Mouse (Mus musculus) embryonic facial prominence, embryonic 14.5 days (tissue): ENCODE measurements around the gene Slc33a1. TPM values are rescaled to one million over a fixed set of nuclear protein-coding genes. Genes with fewer than 3 reads are reported as not detected.

ENCODE experiments used
- ATAC-seq: fragments of 200-750 bp; cut with Nextera tagmentation; 2 replicates; pipeline ENCODE4 v1.8.0; 2017; ENCODE audit warnings: low read depth, moderate number of reproducible peaks, moderate TSS enrichment
- DNase-seq: peaks from one replicate; pipeline ENCODE4 v3.0.0-alpha.2; 2015; ENCODE audit warnings: low spot score
- H3K27ac ChIP-seq: fragments of 300-500 bp; sonication (generic); replicated peaks from 2 replicates; pipeline ENCODE4 v1.5.1; 2014; ENCODE audit warnings: low read depth, mild to moderate bottlenecking, low read length, moderate library complexity
- H3K27me3 ChIP-seq: fragments of 300-500 bp; sonication (generic); replicated peaks from 2 replicates; pipeline ENCODE4 v1.6.1; 2014; ENCODE audit warnings: low read length; ENCODE audit not compliant: control insufficient read depth, insufficient read depth
- H3K36me3 ChIP-seq: fragments of 300-500 bp; sonication (generic); 2 replicates; pipeline ENCODE4 v1.6.1; 2014; ENCODE audit warnings: low read length, mixed read lengths; ENCODE audit not compliant: control insufficient read depth, insufficient read depth
- H3K4me1 ChIP-seq: fragments of 300-500 bp; sonication (generic); 2 replicates; pipeline ENCODE4 v1.6.1; 2014; ENCODE audit warnings: antibody characterized with exemption, low read length; ENCODE audit not compliant: control insufficient read depth, insufficient read depth
- H3K4me2 ChIP-seq: fragments of 300-500 bp; sonication (generic); 2 replicates; pipeline ENCODE4 v1.6.1; 2014; ENCODE audit warnings: low read depth, mild to moderate bottlenecking, low read length, moderate library complexity, mixed read lengths
- H3K4me3 ChIP-seq: fragments of 300-500 bp; sonication (generic); 2 replicates; pipeline ENCODE4 v1.5.1; 2014; ENCODE audit warnings: low read depth, mild to moderate bottlenecking, low read length
- H3K9ac ChIP-seq: fragments of 300-500 bp; sonication (generic); 2 replicates; pipeline ENCODE4 v1.6.1; 2014; ENCODE audit warnings: low read depth, mild to moderate bottlenecking, low read length, moderate library complexity, mixed read lengths
- H3K9me3 ChIP-seq: fragments of 300-500 bp; sonication (generic); 2 replicates; pipeline ENCODE4 v1.6.1; 2016; ENCODE audit warnings: low read length; ENCODE audit not compliant: control insufficient read depth
- WGBS: fragments of 180-500 bp; shearing (Covaris S2); extraction: QIAGEN DNeasy Blood & Tissue Kit; methylation state at CpG from one replicate; pipeline ENCODE4 v1.1.7; 2014; 5-methylcytosine and 5-hydroxymethylcytosine counted together
- polyA plus RNA-seq: library from polyadenylated mRNA; unstranded; fragments of >200 nt; fragmentation: Nextera tagmentation; extraction: Ambion mirVana; gene quantifications from 2 replicates; pipeline ENCODE4 v1.2.1, GENCODE M21; 2014

The Slc33a1 gene
- polyA plus RNA-seq, 1 experiment from 2014 or later, result 15.1 TPM

DNA sequence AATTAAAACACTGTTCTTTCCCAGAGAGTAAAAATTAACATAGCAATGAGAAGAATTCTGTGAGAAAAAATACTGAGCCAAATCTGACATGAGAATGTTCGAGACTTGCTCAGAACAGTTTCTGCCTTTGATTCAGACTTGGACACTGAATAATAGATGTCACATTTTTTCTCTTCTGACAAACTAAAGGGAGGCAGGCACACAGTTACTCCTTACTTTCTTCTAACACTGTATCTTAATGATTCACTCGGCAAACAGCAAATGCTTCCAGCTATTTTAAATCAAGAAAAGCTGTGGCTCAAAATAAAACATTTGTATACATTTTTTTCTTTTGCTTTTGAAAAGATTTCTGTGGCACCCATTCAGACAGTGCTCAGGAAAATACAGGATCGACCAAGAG lies 72.4 kb downstream of the Slc33a1 start:
- H3K27ac ChIP-seq, result no peak overlapping the region
- H3K9ac ChIP-seq, result no peak overlapping the region
- no peak overlapping the region for H3K4me3 ChIP-seq
- H3K4me1 ChIP-seq, result no peaks in the 10 kb centered on the region; the same call in 1 of the 2 replicates
- H3K9me3 ChIP-seq, result no peaks in the 10 kb centered on the region
- no peak overlapping the region for H3K4me2 ChIP-seq
- H3K27me3 ChIP-seq, result no peaks in the 10 kb centered on the region
- 31% methylated on average over 3 of the region's 3 CpGs for WGBS
- no peaks in the 10 kb centered on the region for H3K36me3 ChIP-seq
- DNase-seq, result no peak
- ATAC-seq, result no peak

Other genes with a start within 250 kb of the Slc33a1 start
- 2.4 and 2.8 TPM in 2 replicates for gene Plch1, start 65.3 kb downstream of the Slc33a1 start, polyA plus RNA-seq
- 7.0 and 8.5 TPM in 2 replicates for gene E130311K13Rik, start 35.3 kb downstream of the Slc33a1 start, polyA plus RNA-seq
- 36.5 and 41.5 TPM in 2 replicates for gene Gmps, start 11.3 kb upstream of the Slc33a1 start, polyA plus RNA-seq
- 0.07 and 0.14 TPM in 2 replicates for gene Vmn2r1, start 116.8 kb upstream of the Slc33a1 start, polyA plus RNA-seq
- not detected in 2 replicates for gene Vmn2r2, start 177.2 kb upstream of the Slc33a1 start, polyA plus RNA-seq